Mouse (Mus musculus): ENCODE results near the gene Larp4. TPM values are rescaled to one million over a fixed set of nuclear protein-coding genes. Genes with fewer than 3 reads are reported as not detected.
"Not testable (repeated sequence)": the region's sequence is repeated elsewhere in the genome, so short reads cannot be mapped to it uniquely, and the experiment has no call there.

Gene Larp4
- polyA plus RNA-seq (2015; fragmentation: Nextera tagmentation; extraction: Ambion mirVana), result 25.4 and 26.8 TPM in 2 replicates

DNA sequence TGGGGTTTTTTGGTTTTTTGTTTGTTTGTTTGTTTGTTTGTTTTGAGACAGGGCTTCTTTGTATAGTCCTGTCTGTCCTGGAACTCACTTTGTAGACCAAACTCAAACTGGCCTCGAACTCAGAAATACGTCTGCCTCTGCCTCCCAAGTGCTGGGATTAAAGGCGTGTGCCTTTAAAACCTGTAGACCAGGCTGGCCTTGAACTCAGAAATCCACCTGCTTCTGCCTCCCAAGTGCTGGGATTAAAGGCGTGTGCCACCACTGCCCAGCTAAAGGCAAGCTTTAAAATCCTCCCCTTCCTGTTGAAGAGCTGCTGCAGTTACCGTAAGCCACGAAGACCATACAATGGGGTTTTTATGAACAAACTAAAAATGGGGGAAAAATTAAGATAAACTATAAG lies at the start of gene Larp4:
Larp4 (plus strand) TSS at position 301 of the 400 bp plus-strand sequence.
- H3K9ac ChIP-seq; H3K27ac ChIP-seq; H3K36me3 ChIP-seq; H3K27me3 ChIP-seq; H3K4me1 ChIP-seq (replicated peaks); ATAC-seq (replicated peaks; ENCODE audit: insufficient number of reproducible peaks, insufficient read depth, low FRiP score, low read depth); H3K9me3 ChIP-seq (replicated peaks); H3K4me3 ChIP-seq; H3K4me2 ChIP-seq: not testable (repeated sequence)
- 87% methylated on average over 6 of the region's 6 CpGs for WGBS

DNA sequence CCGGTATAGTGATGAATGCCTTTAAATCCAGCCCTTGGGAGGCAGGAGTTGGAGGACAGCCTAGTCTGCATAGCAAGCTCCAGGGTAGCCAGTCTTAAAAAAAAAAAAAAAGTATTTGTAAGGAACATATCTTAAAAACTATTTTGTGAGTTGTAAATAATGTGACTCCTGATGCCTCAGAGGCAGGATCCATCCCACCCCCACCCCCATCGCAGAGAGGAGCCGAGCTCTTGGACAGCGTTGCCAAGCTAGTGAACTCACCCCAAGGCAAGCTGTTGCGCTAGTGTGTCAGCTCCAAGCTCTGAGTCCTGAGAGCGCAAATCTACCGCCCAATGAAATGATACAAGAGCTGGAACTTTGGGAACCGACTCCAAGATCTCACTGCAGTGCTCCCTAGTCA lies 38.6 kb upstream of the Larp4 start:
- Histone ChIP-seq H3K4me2 (no peak overlapping the region), H3K9me3 (replicated peaks) (no peaks in the 10 kb centered on the region), H3K36me3 (no peaks in the 10 kb centered on the region), H3K9ac (no peak overlapping the region), H3K27ac (no peak overlapping the region), H3K27me3 (no peaks in the 10 kb centered on the region), H3K4me1 (replicated peaks) (no peaks in the 10 kb centered on the region), H3K4me3 (no peak overlapping the region)
- no peak for ATAC-seq (replicated peaks; ENCODE audit: insufficient number of reproducible peaks, insufficient read depth, low FRiP score, low read depth)
- WGBS, result 71% methylated on average over 8 of the region's 8 CpGs

- no peaks in the 10 kb centered on the region for H3K27me3 ChIP-seq
- no peaks in the 10 kb centered on the region for H3K36me3 ChIP-seq
- WGBS, result 39% methylated on average over 1 of the region's 1 CpGs
- H3K4me3 ChIP-seq, result no peak overlapping the region
- H3K4me1 ChIP-seq (replicated peaks), result no peaks in the 10 kb centered on the region
- no peaks in the 10 kb centered on the region for H3K9me3 ChIP-seq (replicated peaks)
- no peak overlapping the region for H3K4me2 ChIP-seq
- no peak overlapping the region for H3K9ac ChIP-seq
- no peak for ATAC-seq (replicated peaks; ENCODE audit: insufficient number of reproducible peaks, insufficient read depth, low FRiP score, low read depth)
- H3K27ac ChIP-seq, result no peak overlapping the region
These were observed 35.4 kb upstream of the Larp4 start for GRCm38 (mm10) chr15:99934501-99934900.

DNA sequence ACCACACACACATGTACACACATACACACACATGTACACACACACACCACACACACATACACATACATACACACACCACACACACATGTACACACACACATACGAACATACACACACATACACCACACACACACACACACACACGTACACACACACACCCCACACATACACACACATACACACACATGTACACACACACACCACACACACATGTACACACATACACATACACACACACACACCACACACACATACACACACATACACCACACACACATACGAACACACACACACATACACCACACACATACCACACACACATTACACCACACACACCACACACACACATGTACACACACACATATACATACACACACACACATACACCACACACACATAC lies 33.2 kb upstream of the Larp4 start:
- ATAC-seq (replicated peaks; ENCODE audit: insufficient number of reproducible peaks, insufficient read depth, low FRiP score, low read depth), result no peak
- Histone ChIP-seq H3K9me3 (replicated peaks) (no peaks in the 10 kb centered on the region), H3K9ac (no peak overlapping the region), H3K4me2 (no peak overlapping the region), H3K4me3 (no peak overlapping the region), H3K27ac (no peak overlapping the region), H3K27me3 (no peaks in the 10 kb centered on the region), H3K36me3 (no peaks in the 10 kb centered on the region), H3K4me1 (replicated peaks) (no peaks in the 10 kb centered on the region)
- WGBS, result 92% methylated on average over 3 of the region's 3 CpGs

GRCm38 (mm10) chr15:99937841-99938240 lies 32.0 kb upstream of the Larp4 start:
- H3K9me3 ChIP-seq (replicated peaks), result no peaks in the 10 kb centered on the region
- H3K27me3 ChIP-seq, result no peaks in the 10 kb centered on the region
- H3K4me3 ChIP-seq, result no peak overlapping the region
- no peak overlapping the region for H3K9ac ChIP-seq
- ATAC-seq (replicated peaks; ENCODE audit: insufficient number of reproducible peaks, insufficient read depth, low FRiP score, low read depth), result no peak
- no peaks in the 10 kb centered on the region for H3K4me1 ChIP-seq (replicated peaks)
- WGBS, result 81% methylated on average over 8 of the region's 8 CpGs
- H3K4me2 ChIP-seq, result no peak overlapping the region
- H3K36me3 ChIP-seq, result no peaks in the 10 kb centered on the region
- no peak overlapping the region for H3K27ac ChIP-seq

- no peak overlapping the region for H3K9ac ChIP-seq
- no peaks in the 10 kb centered on the region for H3K27me3 ChIP-seq
- no peak overlapping the region for H3K27ac ChIP-seq
- 49% methylated on average over 2 of the region's 2 CpGs for WGBS
- no peaks in the 10 kb centered on the region for H3K9me3 ChIP-seq (replicated peaks)
- H3K4me2 ChIP-seq, result no peak overlapping the region
- H3K36me3 ChIP-seq, result no peaks in the 10 kb centered on the region
- no peak overlapping the region for H3K4me3 ChIP-seq
- no peaks in the 10 kb centered on the region for H3K4me1 ChIP-seq (replicated peaks)
- no peak for ATAC-seq (replicated peaks; ENCODE audit: insufficient number of reproducible peaks, insufficient read depth, low FRiP score, low read depth)
These were observed 29.4 kb upstream of the Larp4 start for GRCm38 (mm10) chr15:99940426-99940825.

GRCm38 (mm10) chr15:99940970-99941630 lies 28.8 kb upstream of the Larp4 start:
- WGBS, result 72% methylated on average over 4 of the region's 4 CpGs
- no peak overlapping the region for H3K9ac ChIP-seq
- no peak overlapping the region for H3K4me3 ChIP-seq
- no peaks in the 10 kb centered on the region for H3K36me3 ChIP-seq
- no peak overlapping the region for H3K27ac ChIP-seq
- H3K4me2 ChIP-seq, result no peak overlapping the region
- ATAC-seq (replicated peaks; ENCODE audit: insufficient number of reproducible peaks, insufficient read depth, low FRiP score, low read depth), result no peak
- no peaks in the 10 kb centered on the region for H3K27me3 ChIP-seq
- H3K4me1 ChIP-seq (replicated peaks), result no peaks in the 10 kb centered on the region
- no peaks in the 10 kb centered on the region for H3K9me3 ChIP-seq (replicated peaks)

DNA sequence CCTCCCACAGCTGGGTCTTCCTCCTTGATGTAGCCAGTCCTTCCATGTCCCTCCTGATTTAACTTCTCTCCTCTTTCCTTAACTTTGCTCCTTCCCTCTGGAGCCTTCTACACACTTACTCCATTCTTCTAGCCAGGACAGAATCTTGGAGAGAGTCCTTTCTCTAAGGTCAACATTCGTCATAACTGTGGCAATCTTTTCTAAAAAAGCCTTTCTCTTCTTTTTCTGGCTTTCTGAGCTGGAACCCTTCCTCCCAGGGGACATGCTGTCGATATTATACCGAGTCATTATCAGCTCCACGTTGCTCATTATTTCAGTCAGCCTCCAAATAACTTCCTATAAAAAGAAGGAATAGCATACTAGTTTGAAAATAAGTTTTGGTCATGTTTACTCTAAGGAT lies 14.5 kb upstream of the Larp4 start:
- H3K27ac ChIP-seq, result no peak overlapping the region

DNA sequence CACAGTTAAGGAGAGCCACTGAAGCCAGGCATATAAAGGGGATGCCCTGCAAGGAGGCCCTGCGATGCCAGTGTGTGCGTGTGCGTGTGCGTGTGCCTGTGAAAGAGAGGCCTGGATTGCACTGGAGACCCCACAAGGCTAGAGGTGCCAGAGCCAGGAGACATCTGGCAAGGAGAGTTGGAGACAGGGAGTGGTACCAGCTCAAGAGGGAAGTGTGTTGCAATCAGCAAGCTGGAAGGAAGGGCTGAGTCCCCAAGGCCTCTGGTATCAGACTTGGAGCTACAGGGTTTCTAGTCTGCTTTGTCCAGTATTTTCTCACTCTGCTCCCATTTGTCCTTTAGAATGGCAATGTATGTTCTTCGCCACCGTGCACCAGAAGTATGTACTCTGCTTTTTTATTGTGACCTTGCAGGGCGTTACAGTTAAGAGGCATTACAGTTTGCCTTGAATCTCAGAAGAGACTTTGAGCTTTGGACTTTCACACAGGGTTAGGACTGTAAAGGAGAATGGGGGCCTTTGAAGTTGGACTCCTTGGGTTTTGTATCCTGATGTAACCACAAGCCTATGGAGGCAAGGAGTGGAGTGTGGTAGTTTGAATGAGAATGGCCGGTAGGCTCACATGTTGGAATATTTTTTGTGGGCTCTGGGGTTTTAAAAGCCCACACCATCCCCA lies 4.6 kb upstream of the Larp4 start:
- 90% methylated on average over 8 of the region's 8 CpGs for WGBS
- Histone ChIP-seq H3K4me3 (no peak overlapping the region), H3K9me3 (replicated peaks) (no peaks in the 10 kb centered on the region), H3K4me1 (replicated peaks) (no peaks in the 10 kb centered on the region), H3K36me3 (no peaks in the 10 kb centered on the region), H3K9ac (no peak overlapping the region), H3K27ac (no peak overlapping the region), H3K27me3 (no peaks in the 10 kb centered on the region), H3K4me2 (no peak overlapping the region)
- ATAC-seq (replicated peaks; ENCODE audit: insufficient number of reproducible peaks, insufficient read depth, low FRiP score, low read depth), result no peak

More for the DNA sequence above, 14.5 kb upstream of the Larp4 start:
- WGBS, result 63% methylated on average over 4 of the region's 4 CpGs
- no peak overlapping the region for H3K4me3 ChIP-seq
- H3K27me3 ChIP-seq, result no peaks in the 10 kb centered on the region
- no peaks in the 10 kb centered on the region for H3K9me3 ChIP-seq (replicated peaks)
- ATAC-seq (replicated peaks; ENCODE audit: insufficient number of reproducible peaks, insufficient read depth, low FRiP score, low read depth), result no peak
- H3K9ac ChIP-seq, result no peak overlapping the region
- no peaks in the 10 kb centered on the region for H3K36me3 ChIP-seq
- H3K4me2 ChIP-seq, result no peak overlapping the region
- H3K4me1 ChIP-seq (replicated peaks), result no peaks in the 10 kb centered on the region

DNA sequence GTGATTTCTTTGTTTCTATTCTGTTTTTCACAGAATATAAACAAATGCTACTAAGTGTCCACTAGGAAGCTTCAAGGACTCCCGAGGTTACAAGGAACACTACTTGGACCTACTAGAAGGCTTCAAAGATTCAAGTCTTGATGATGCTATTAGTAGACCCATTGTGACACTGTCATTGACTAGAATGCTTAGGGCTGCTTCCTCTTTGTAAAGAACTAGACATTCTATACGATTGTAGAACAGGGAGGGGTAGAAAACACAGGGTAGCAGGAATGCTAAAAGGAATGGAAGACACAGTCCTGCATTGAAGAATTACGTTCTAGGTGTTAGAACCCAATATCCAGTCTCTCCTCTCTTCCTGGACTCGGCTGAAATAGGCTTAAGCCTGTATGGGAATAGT lies 2.9 kb upstream of the Larp4 start, which contains the start of gene Fam186a:
Fam186a (minus strand) TSS at position 101 of the 400 bp plus-strand sequence.
- no peak for ATAC-seq (replicated peaks; ENCODE audit: insufficient number of reproducible peaks, insufficient read depth, low FRiP score, low read depth)
- Histone ChIP-seq H3K9ac (no peak within 1 kb of the TSS), H3K9me3 (replicated peaks) (no peaks in the 10 kb centered on the region), H3K27me3 (no peaks in the 10 kb centered on the region), H3K36me3 (no peaks in the 10 kb centered on the region), H3K4me2 (no peak within 1 kb of the TSS), H3K4me1 (replicated peaks) (peaks cover 3% of the 10 kb centered on the region; the same call in 1 of the 2 replicates), H3K4me3 (no peak within 1 kb of the TSS), H3K27ac (no peak within 1 kb of the TSS)
- WGBS, result 74% methylated on average over 4 of the region's 4 CpGs

- 88% methylated on average over 1 of the region's 1 CpGs for WGBS
- no peak for ATAC-seq (replicated peaks; ENCODE audit: insufficient number of reproducible peaks, insufficient read depth, low FRiP score, low read depth)
- no peak overlapping the region for H3K4me2 ChIP-seq
- no peak overlapping the region for H3K9ac ChIP-seq
- no peak overlapping the region for H3K27ac ChIP-seq
- H3K36me3 ChIP-seq, result no peaks in the 10 kb centered on the region
- H3K4me3 ChIP-seq, result no peak overlapping the region
- no peaks in the 10 kb centered on the region for H3K9me3 ChIP-seq (replicated peaks)
- H3K4me1 ChIP-seq (replicated peaks), result peaks cover 5% of the 10 kb centered on the region; the same call in 1 of the 2 replicates
- no peaks in the 10 kb centered on the region for H3K27me3 ChIP-seq
These were observed 741 bp downstream of the Larp4 start for GRCm38 (mm10) chr15:99970606-99971005.

Data from heart, embryonic 15.5 days (tissue).